In genomic region chr2:173172386-173172785, GRCm38 (mm10) we compare ENCODE assay signal across 11 mouse cellular contexts. TPM values are rescaled to one million over a fixed set of nuclear protein-coding genes. Genes with fewer than 3 reads are reported as not detected.
DNase-seq lines count a peak whose midpoint lies in the region; ATAC-seq and TF ChIP-seq lines count a peak whose summit lies in the region.
"Had no signal": no experiment of that assay in that cellular context is flagged by ENCODE, and none has a peak within 500 bp of the region (broad histone marks: within the 10 kb centered on the region; RNA-seq: fewer than 3 reads in every experiment).

No protein-coding gene starts in this region.

- peaks cover 21% of the 10 kb centered on the region for H3K27me3 ChIP-seq in liver, embryonic 11.5 days (replicated peaks; ENCODE audit: control insufficient read depth, insufficient read depth, low read length)
- H3K27me3 ChIP-seq in liver, postnatal 0 days (ENCODE audit: insufficient read depth, low read length) = 0 out of 2 replicates have a peak, but pooled peaks cover 3% of the 10 kb centered on the region
- H3K27me3 ChIP-seq in forebrain, postnatal 0 days (ENCODE audit: insufficient read depth, low read length) = peaks cover 12% of the 10 kb centered on the region
- H3K27me3 ChIP-seq in limb, embryonic 10.5 days (ENCODE audit: low read depth, poor library complexity, severe bottlenecking) = peaks cover 61% of the 10 kb centered on the region
- H3K27me3 ChIP-seq in neural tube, embryonic 14.5 days (ENCODE audit: control insufficient read depth, insufficient read depth, low read length) = no peaks in the 10 kb centered on the region

- H3K36me3 ChIP-seq in liver, embryonic 11.5 days (ENCODE audit: control insufficient read depth, insufficient read depth, low read length) = no peaks in the 10 kb centered on the region
- H3K36me3 ChIP-seq in liver, postnatal 0 days (replicated peaks; ENCODE audit: insufficient read depth, low read length) = no peaks in the 10 kb centered on the region
- H3K36me3 ChIP-seq in forebrain, postnatal 0 days (ENCODE audit: insufficient read depth) = no peaks in the 10 kb centered on the region
- no peaks in the 10 kb centered on the region for H3K36me3 ChIP-seq in limb, embryonic 10.5 days
- H3K36me3 ChIP-seq in neural tube, embryonic 14.5 days (ENCODE audit: control insufficient read depth, insufficient read depth, low read length) = no peaks in the 10 kb centered on the region

- TF ChIP-seq EP300 in liver, postnatal 0 days (IDR thresholded peaks at IDR 0.05; ENCODE audit: low read depth) = no peak

- DNase-seq in liver, embryonic 11.5 days (ENCODE audit: low spot score) = peak; percentile 30
- DNase-seq in liver, postnatal 0 days = no peak
- DNase-seq in forebrain, postnatal 0 days = no peak
- no peak for DNase-seq in limb, embryonic 10.5 days (ENCODE audit: low spot score)
- no peak for DNase-seq in Muller cell, postnatal 12 days (ENCODE audit: inconsistent ontology term)
- no peak for DNase-seq in frontal cortex, adult 2 months (ENCODE audit: extremely low spot score in 1 of 2, low spot score in 1 of 2)
- DNase-seq: adrenal gland, adult 8-10 months; cerebellum, adult 8-10 months had no signal

- no peak overlapping the region for H3K4me2 ChIP-seq in liver, embryonic 11.5 days
- no peak overlapping the region for H3K4me2 ChIP-seq in liver, postnatal 0 days (ENCODE audit: low read depth, low read length)
- H3K4me2 ChIP-seq in forebrain, postnatal 0 days (ENCODE audit: low read depth) = no peak overlapping the region
- H3K4me2 ChIP-seq in neural tube, embryonic 14.5 days (ENCODE audit: low read depth, low read length) = no peak overlapping the region

- ATAC-seq in liver, embryonic 11.5 days (replicated peaks; ENCODE audit: low FRiP score) = no peak
- ATAC-seq in liver, postnatal 0 days = no peak
- no peak for ATAC-seq in forebrain, postnatal 0 days
- no peak for ATAC-seq in neural tube, embryonic 14.5 days (ENCODE audit: low read depth)

- H3K9me3 ChIP-seq in liver, embryonic 11.5 days (ENCODE audit: control insufficient read depth, low read length) = no peaks in the 10 kb centered on the region
- H3K9me3 ChIP-seq in liver, postnatal 0 days (ENCODE audit: low read length) = 0 out of 2 replicates have a peak, but pooled peaks cover 7% of the 10 kb centered on the region
- no peaks in the 10 kb centered on the region for H3K9me3 ChIP-seq in forebrain, postnatal 0 days (ENCODE audit: low read length)
- H3K9me3 ChIP-seq in limb, embryonic 10.5 days (replicated peaks) = no peaks in the 10 kb centered on the region
- no peaks in the 10 kb centered on the region for H3K9me3 ChIP-seq in neural tube, embryonic 14.5 days (ENCODE audit: control insufficient read depth, low read length)

- H3K4me1 ChIP-seq in liver, embryonic 11.5 days (replicated peaks; ENCODE audit: control insufficient read depth, insufficient read depth, low read length) = peaks cover 10% of the 10 kb centered on the region; the same call in 1 of the 2 replicates
- peaks cover 33% of the 10 kb centered on the region for H3K4me1 ChIP-seq in liver, postnatal 0 days (ENCODE audit: insufficient read depth)
- peaks cover 28% of the 10 kb centered on the region for H3K4me1 ChIP-seq in forebrain, postnatal 0 days (ENCODE audit: insufficient read depth)
- peaks cover 67% of the 10 kb centered on the region for H3K4me1 ChIP-seq in limb, embryonic 10.5 days
- peaks cover 42% of the 10 kb centered on the region for H3K4me1 ChIP-seq in neural tube, embryonic 14.5 days (ENCODE audit: control insufficient read depth, insufficient read depth, low read length)

- no peak for TF ChIP-seq CTCF in liver, postnatal 0 days (IDR thresholded peaks at IDR 0.05; ENCODE audit: low read depth)
- TF ChIP-seq CTCF in forebrain, postnatal 0 days (IDR thresholded peaks at IDR 0.05; ENCODE audit: low read depth) = no peak

- H3K9ac ChIP-seq in liver, embryonic 11.5 days (ENCODE audit: low read depth, low read length) = no peak overlapping the region
- no peak overlapping the region for H3K9ac ChIP-seq in liver, postnatal 0 days (replicated peaks)
- H3K9ac ChIP-seq in forebrain, postnatal 0 days = no peak overlapping the region
- H3K9ac ChIP-seq in neural tube, embryonic 14.5 days (replicated peaks; ENCODE audit: low read depth, low read length) = no peak overlapping the region

- 48% methylated on average over 1 of the region's 1 CpGs for WGBS in liver, embryonic 11.5 days
- 42% methylated on average over 1 of the region's 1 CpGs for WGBS in liver, postnatal 0 days (ENCODE audit: insufficient replicate concordance)
- WGBS in forebrain, postnatal 0 days = 100% methylated on average over 1 of the region's 1 CpGs
- 87% methylated on average over 1 of the region's 1 CpGs for WGBS in limb, embryonic 10.5 days
- 63% methylated on average over 1 of the region's 1 CpGs for WGBS in neural tube, embryonic 14.5 days

- H3K27ac ChIP-seq in liver, embryonic 11.5 days (ENCODE audit: low read depth, low read length) = no peak overlapping the region
- no peak overlapping the region for H3K27ac ChIP-seq in liver, postnatal 0 days (ENCODE audit: low read depth)
- H3K27ac ChIP-seq in forebrain, postnatal 0 days (ENCODE audit: low read depth, low read length) = peak overlapping the region; percentile 90
- H3K27ac ChIP-seq in limb, embryonic 10.5 days = peak overlapping the region; percentile 84
- H3K27ac ChIP-seq in neural tube, embryonic 14.5 days (ENCODE audit: low read depth, low read length) = peak overlapping the region; percentile 89

- no peak overlapping the region for H3K4me3 ChIP-seq in liver, embryonic 11.5 days (ENCODE audit: low read depth, low read length)
- no peak overlapping the region for H3K4me3 ChIP-seq in liver, postnatal 0 days (ENCODE audit: low read depth, low read length)
- no peak overlapping the region for H3K4me3 ChIP-seq in forebrain, postnatal 0 days (ENCODE audit: low read depth, low read length)
- H3K4me3 ChIP-seq in limb, embryonic 10.5 days = no peak overlapping the region
- no peak overlapping the region for H3K4me3 ChIP-seq in neural tube, embryonic 14.5 days (ENCODE audit: low read depth, low read length)

RNA-seq across cellular contexts. Expression of gene Pck1, which starts 19.5 kb away (rescaled TPM):
- 0.17 and 0.23 TPM in 2 replicates for polyA plus RNA-seq in liver, embryonic 11.5 days (2014; fragmentation: Nextera tagmentation; extraction: Ambion mirVana)
- 414 and 703 TPM in 2 replicates for polyA plus RNA-seq in liver, postnatal 0 days (2015; fragmentation: Nextera tagmentation; extraction: Ambion mirVana)
- not detected in 2 replicates for total RNA-seq in forebrain, postnatal 0 days (2014; rRNA removed)
- not detected in 2 replicates for polyA plus RNA-seq in forebrain, postnatal 0 days (2015; fragmentation: Nextera tagmentation; extraction: Ambion mirVana)
- not detected in 2 replicates for polyA plus RNA-seq in limb, embryonic 10.5 days (2016; fragmentation: Nextera tagmentation; extraction: Ambion mirVana)
- polyA plus RNA-seq in neural tube, embryonic 14.5 days (2014; fragmentation: Nextera tagmentation; extraction: Ambion mirVana) = 0.07 and 0.13 TPM in 2 replicates
- polyA plus RNA-seq in frontal cortex, adult 2 months (2012; rRNA removed) = 0.06 and 0.13 TPM in 2 replicates
- polyA plus RNA-seq: heart, embryonic 14.5 days had no signal

RNA-seq across cellular contexts. Expression of gene Zbp1, which starts 46.3 kb away (rescaled TPM):
- polyA plus RNA-seq in liver, embryonic 11.5 days (2014; fragmentation: Nextera tagmentation; extraction: Ambion mirVana) = not detected in 2 replicates
- 4.9 and 6.7 TPM in 2 replicates for polyA plus RNA-seq in liver, postnatal 0 days (2015; fragmentation: Nextera tagmentation; extraction: Ambion mirVana)
- total RNA-seq in forebrain, postnatal 0 days (2014; rRNA removed) = 0.52 TPM in 1 of 2 replicates, not detected in the other
- polyA plus RNA-seq in forebrain, postnatal 0 days (2015; fragmentation: Nextera tagmentation; extraction: Ambion mirVana) = 0.44 and 0.45 TPM in 2 replicates
- polyA plus RNA-seq in limb, embryonic 10.5 days (2016; fragmentation: Nextera tagmentation; extraction: Ambion mirVana) = not detected in 2 replicates
- 0.12 TPM in 1 of 2 replicates, not detected in the other for polyA plus RNA-seq in neural tube, embryonic 14.5 days (2014; fragmentation: Nextera tagmentation; extraction: Ambion mirVana)
- 0.40 and 1.1 TPM in 2 replicates for polyA plus RNA-seq in frontal cortex, adult 2 months (2012; rRNA removed)
- polyA plus RNA-seq: heart, embryonic 14.5 days had no signal

RNA-seq across cellular contexts. Expression of gene Ctcfl, which starts 53.1 kb away (rescaled TPM):
- 0.07 TPM in 1 of 2 replicates, not detected in the other for polyA plus RNA-seq in liver, embryonic 11.5 days (2014; fragmentation: Nextera tagmentation; extraction: Ambion mirVana)
- 0.21 and 0.25 TPM in 2 replicates for polyA plus RNA-seq in liver, postnatal 0 days (2015; fragmentation: Nextera tagmentation; extraction: Ambion mirVana)
- total RNA-seq in forebrain, postnatal 0 days (2014; rRNA removed) = not detected in 2 replicates
- polyA plus RNA-seq in forebrain, postnatal 0 days (2015; fragmentation: Nextera tagmentation; extraction: Ambion mirVana) = 0.06 TPM in 1 of 2 replicates, not detected in the other
- 0.06 TPM in 1 of 2 replicates, not detected in the other for polyA plus RNA-seq in limb, embryonic 10.5 days (2016; fragmentation: Nextera tagmentation; extraction: Ambion mirVana)
- polyA plus RNA-seq in neural tube, embryonic 14.5 days (2014; fragmentation: Nextera tagmentation; extraction: Ambion mirVana) = 0.08 TPM in 1 of 2 replicates, not detected in the other
- not detected in 2 replicates for polyA plus RNA-seq in frontal cortex, adult 2 months (2012; rRNA removed)
- polyA plus RNA-seq: spleen, adult 2 months had no signal

Comparison
In these comparisons a context has a peak if more than half of its experiments do, and no peak if none do; other contexts are left out.
1. RNA of gene Pck1, which starts 19.5 kb away (polyA plus RNA-seq): 414 to 703 TPM in liver, postnatal 0 days; 0.17 to 0.23 TPM in liver, embryonic 11.5 days, 0.07 to 0.13 TPM in neural tube, embryonic 14.5 days, 0.06 to 0.13 TPM in frontal cortex, adult 2 months, not detected in limb, embryonic 10.5 days and not detected in forebrain, postnatal 0 days; every median in the first group is over 100 times any median in the second.
2. H3K27ac ChIP-seq: peak in forebrain, postnatal 0 days (single experiment), limb, embryonic 10.5 days (single experiment) and neural tube, embryonic 14.5 days (single experiment); none in liver, embryonic 11.5 days (single experiment) and liver, postnatal 0 days (single experiment).